Mouse (Mus musculus) heart, adult 2 months (tissue): ENCODE measurements at regions not wholly inside any gene's neighbourhood (a gene's known extent, or its start where the extent isn't known, plus 50 kb on each side); places are given as distances from the start of the nearest gene placed in this dataset.

Source experiments
- CTCF ChIP-seq: fragments of 200-600 bp; IDR thresholded peaks from 2 replicates; pipeline ENCODE4 v1.8.1; 2022; ENCODE audit warnings: antibody characterized with exemption, mild to moderate bottlenecking, moderate library complexity
- EP300 ChIP-seq: fragments of 200-500 bp; IDR thresholded peaks from 2 replicates; pipeline ENCODE4 v1.6.1; 2011; ENCODE audit warnings: low read depth, low read length, control low read depth; ENCODE audit not compliant: insufficient read depth

- TF ChIP-seq CTCF (no peak), EP300 (no peak)
These were observed 326.5 kb upstream of the Ubash3b start for GRCm38 (mm10) chr9:41488046-41488445.
